Mouse (Mus musculus): Measurements from ENCODE around the gene Hmces. TPM values are rescaled to one million over a fixed set of nuclear protein-coding genes. Genes with fewer than 3 reads are reported as not detected.

Hmces gene
- 49.3 and 50.0 TPM in 2 replicates for polyA plus RNA-seq (2015; fragmentation: Nextera tagmentation; extraction: Ambion mirVana)

DNA sequence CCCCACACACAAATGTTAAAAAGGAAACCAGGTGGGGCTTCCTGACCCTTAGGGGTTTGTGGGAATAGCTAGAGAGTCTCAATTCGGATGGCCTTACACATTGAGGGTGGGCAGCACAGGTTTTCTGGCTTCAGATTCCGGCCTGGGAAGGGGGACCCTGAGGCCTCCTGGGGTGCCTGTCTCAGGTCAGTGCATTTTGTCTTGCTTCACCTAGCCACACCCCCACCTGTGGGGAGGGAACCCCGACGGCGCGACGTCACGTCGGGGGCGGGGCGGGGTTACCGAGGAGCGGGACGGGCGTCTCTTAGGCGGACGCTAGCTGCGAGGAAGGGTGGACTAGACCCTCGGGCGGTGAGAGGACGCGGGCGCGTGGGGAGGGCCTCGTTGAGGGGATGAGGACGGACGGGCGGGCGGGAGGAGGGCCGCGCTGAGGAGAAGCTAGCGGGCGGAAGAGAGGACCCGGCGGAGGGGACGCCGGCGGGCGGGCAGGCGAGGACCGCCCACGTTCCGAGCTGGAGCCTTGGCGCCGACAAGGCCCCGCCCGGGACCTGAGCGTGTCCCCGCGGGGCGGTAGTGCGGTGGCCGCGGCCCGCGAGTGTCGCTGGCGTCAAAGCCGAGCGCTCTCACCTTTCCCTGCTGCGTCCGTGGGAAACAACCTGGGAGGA, at the start of gene Hmces:
Hmces (plus strand) TSS at position 275 of the 665 bp plus-strand sequence.
- DNase-seq (ENCODE audit: low spot score): peak; percentile 78

- DNase-seq (ENCODE audit: low spot score): no peak
These were observed 47.5 kb upstream of the Hmces start for GRCm38 (mm10) chr6:87866211-87866610.

GRCm38 (mm10) chr6:87867256-87867655, 46.5 kb upstream of the Hmces start:
- DNase-seq (ENCODE audit: low spot score): no peak

- no peak for DNase-seq (ENCODE audit: low spot score)
These were observed 44.7 kb upstream of the Hmces start for GRCm38 (mm10) chr6:87868871-87869506.

- no peak for DNase-seq (ENCODE audit: low spot score)
These were observed 43.3 kb upstream of the Hmces start for GRCm38 (mm10) chr6:87870440-87870839.

- no peak for DNase-seq (ENCODE audit: low spot score)
These were observed 42.5 kb upstream of the Hmces start for GRCm38 (mm10) chr6:87871240-87871639.

GRCm38 (mm10) chr6:87873104-87873503, 40.6 kb upstream of the Hmces start:
- DNase-seq (ENCODE audit: low spot score): no peak

- DNase-seq (ENCODE audit: low spot score): no peak
These were observed 39.8 kb upstream of the Hmces start for GRCm38 (mm10) chr6:87873963-87874362.

DNA sequence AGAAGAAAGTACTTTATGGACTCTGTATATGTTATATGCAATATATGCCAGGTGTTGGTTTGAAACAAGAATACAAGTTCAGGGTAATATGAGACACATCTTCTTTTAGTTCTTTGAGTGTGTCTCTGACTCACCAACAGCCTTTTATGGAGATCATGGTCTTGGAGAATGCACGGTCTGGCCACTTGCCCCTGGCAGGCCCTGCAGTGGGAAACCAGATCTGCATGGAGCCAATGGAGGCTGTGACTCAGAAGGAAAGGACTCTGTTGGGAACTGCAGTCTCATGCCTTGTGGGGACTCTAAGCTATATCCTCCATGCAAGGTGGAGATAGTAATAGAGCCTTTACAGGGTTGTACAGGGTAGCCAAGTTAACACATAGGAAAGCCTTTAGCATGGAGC, 38.7 kb upstream of the Hmces start:
- DNase-seq (ENCODE audit: low spot score): no peak

GRCm38 (mm10) chr6:87875562-87875961, 38.2 kb upstream of the Hmces start:
- no peak for DNase-seq (ENCODE audit: low spot score)

DNA sequence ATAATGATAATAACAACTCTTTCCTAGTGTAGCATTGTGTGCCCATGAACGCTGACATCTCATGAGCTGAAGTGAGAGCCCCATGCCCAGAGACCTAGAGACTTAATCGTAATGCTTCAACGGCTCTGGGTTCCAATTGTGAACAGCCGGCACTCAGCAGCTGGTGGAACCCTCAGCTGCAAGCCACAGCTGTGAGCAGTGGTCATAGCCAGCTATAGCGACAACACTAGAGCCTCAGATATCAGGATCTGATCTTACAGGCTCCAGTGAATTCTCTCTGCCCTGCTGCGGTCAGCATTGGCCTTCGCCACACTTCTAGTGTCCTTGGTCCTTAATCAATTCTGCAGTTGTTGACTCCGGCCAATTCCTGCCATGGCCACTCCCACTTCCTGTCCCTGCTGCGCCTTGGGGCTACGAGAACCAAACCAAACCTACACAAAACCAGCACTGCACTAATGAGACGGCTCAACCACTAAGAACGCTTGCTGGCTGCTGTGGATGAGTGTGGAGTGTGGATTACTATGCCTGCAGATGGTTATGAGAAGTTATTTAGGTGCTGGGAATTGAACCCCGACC, 37.6 kb upstream of the Hmces start:
- no peak for DNase-seq (ENCODE audit: low spot score)

DNA sequence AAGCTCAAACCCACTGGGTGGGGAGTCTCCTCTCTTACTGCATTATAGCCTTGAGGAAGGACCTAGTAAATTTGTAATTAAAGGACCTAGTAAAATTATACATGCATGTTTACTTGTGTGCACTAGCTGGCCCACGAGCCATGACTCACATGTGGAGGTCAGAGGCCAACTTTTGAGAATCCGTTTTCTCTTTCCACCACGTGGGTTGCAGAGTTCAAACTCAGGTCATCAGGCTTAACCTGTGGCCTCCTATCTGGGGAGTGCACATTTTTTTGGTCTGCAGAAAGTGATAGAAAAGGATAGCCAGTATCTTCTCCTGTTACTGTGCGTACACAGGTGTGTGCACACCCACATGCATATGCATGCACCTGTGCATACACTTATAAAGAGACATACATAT, 34.7 kb upstream of the Hmces start:
- no peak for DNase-seq (ENCODE audit: low spot score)

GRCm38 (mm10) chr6:87879628-87880027, 34.1 kb upstream of the Hmces start:
- peak; percentile 52 for DNase-seq (ENCODE audit: low spot score)

GRCm38 (mm10) chr6:87882221-87882620, 31.5 kb upstream of the Hmces start:
- no peak for DNase-seq (ENCODE audit: low spot score)

- no peak for DNase-seq (ENCODE audit: low spot score)
These were observed 30.9 kb upstream of the Hmces start for GRCm38 (mm10) chr6:87882816-87883215.

GRCm38 (mm10) chr6:87886721-87887120, 27.0 kb upstream of the Hmces start:
- DNase-seq (ENCODE audit: low spot score): no peak

DNA sequence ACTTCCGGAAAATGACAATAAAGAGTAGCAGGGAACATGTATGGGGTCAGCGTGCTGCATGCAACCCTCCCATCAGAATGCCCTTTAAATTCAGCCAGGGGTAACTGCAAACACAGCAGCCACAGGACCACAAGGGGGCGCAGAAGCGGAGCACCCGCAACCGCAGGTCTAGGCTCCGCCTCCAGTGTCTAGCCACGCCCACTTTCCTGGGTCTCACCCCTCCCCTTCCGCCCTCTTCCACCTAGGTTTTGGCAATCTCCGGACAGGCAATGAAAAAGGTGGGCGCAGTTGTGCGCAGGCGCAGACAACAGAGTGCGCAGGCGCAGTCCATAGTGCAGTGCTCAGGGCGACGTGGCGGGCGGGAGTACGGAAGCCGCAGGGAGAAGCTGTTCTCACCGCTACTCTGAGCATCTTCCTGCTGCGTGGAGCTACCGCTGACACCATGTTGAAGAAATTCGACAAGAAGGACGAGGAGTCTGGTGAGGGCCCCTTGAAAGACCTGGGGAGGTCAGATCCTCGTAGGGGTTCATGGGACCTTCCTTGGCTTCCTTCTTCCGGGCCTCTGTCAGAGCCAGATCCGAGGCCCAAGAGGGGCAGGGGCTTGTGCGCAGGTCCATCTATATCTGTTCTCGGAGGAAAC, 26.0 kb upstream of the Hmces start, which contains the start of gene Copg1:
Copg1 (plus strand) TSS at position 221 of the 640 bp plus-strand sequence.
- DNase-seq (ENCODE audit: low spot score): peak; percentile 99

DNA sequence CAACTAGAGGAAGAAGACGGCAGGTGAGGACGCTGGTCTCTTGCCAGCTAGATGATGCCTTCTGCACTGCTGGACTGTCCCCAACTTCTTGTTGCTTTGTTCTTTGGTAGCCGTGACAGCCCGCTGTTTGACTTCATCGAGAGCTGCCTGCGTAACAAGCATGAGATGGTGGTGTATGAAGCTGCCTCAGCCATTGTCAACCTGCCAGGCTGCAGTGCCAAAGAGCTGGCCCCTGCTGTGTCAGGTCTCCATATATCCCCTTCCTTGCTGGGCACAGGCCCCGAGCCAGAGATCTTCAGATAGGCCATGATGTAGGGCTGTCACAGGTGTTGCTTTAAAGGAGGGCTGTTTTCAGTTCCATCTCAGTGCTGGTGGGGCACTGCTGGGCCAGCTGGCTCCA, 19.8 kb upstream of the Hmces start:
- DNase-seq (ENCODE audit: low spot score): no peak

- no peak for DNase-seq (ENCODE audit: low spot score)
These were observed 15.7 kb upstream of the Hmces start for GRCm38 (mm10) chr6:87898028-87898427.

DNA sequence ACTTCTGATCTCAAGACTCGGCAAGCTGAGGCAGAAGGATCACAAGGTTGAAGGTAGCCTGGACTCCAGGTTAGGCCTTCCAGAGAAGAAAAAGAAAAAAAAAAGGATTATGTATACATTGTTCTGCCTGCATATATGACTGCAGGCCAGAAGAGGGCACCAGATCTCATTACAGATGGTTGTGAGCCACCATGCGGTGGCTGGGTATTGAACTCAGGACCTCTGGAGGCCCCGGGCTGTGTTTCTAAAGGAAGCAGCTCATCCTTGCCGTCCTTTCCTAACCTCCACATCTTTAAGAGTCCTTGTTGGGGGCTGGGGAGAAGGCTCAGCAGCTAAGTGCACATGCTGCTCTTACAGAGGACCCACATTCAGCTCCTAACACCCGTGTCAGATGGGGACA, 7.1 kb upstream of the Hmces start:
- no peak for DNase-seq (ENCODE audit: low spot score)

DNA sequence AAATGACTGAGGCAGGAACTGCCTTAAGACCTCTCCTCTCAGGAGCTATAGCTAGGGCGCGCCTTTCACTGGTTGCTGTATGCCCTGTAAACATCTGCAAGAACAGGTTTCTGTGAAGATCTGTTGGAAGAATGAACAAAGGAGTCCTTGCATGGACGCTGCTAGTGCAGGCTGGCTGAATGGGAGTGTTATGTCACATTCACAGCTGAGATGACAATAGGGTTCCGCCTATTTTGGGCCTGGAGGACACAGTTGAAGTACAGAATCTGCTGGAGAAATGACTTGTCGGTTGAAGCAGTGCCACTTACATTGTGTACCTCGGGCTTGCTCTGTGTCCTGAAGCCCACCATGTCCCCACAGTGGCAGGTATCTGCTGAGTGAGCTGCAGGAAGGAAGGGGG, 4.6 kb upstream of the Hmces start:
- DNase-seq (ENCODE audit: low spot score): no peak

GRCm38 (mm10) chr6:87911559-87911958, 2.2 kb upstream of the Hmces start:
- no peak for DNase-seq (ENCODE audit: low spot score)

Data from thymus, postnatal 0 days (tissue).